ENCODE assay signal across 1 mouse cellular context in the genomic region with DNA sequence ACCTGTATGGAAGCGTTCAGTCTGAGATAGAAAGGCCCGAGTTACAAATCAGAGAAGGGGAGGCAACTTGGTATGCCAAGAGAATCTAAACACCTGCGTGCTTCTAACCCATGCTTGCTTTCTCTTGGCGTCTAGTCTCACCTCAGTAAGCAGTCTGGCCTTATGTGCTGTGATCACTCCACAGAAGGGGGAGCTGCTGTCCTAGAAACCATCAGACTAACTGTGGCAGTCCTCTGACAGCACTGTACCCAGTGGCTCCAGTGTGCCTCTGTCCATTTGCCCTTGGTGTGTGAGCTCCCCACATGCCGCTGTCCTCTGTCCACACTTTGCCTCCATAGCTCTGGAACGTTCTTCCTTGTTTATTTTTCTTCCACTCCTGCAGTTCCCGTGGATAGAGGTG.
TF ChIP-seq lines count a peak whose summit lies in the region.

No protein-coding gene starts in this region.

TF ChIP-seq in C2C12, 6 proteins besides CTCF, POLR2A, EP300 and RAD21:
- TF ChIP-seq FOSL1 (IDR thresholded peaks at IDR 0.05; ENCODE audit: insufficient read depth, low read length, poor library complexity, severe bottlenecking) (no peak), MYOG (IDR thresholded peaks at IDR 0.05; ENCODE audit: control insufficient read depth, extremely low read depth, insufficient read length) (no peak), USF1 (IDR thresholded peaks at IDR 0.05; ENCODE audit: low read depth) (no peak), CEBPB (IDR thresholded peaks at IDR 0.05; ENCODE audit: low read depth) (no peak), MAX (IDR thresholded peaks at IDR 0.05) (no peak), MYOD1 (IDR thresholded peaks at IDR 0.05; ENCODE audit: control insufficient read depth, insufficient read length, low read depth) (no peak)
